Mouse (Mus musculus): ENCODE results near the gene Ppp6r2. TPM values are rescaled to one million over a fixed set of nuclear protein-coding genes. Genes with fewer than 3 reads are reported as not detected.

The Ppp6r2 gene
- polyA plus RNA-seq, 1 experiment from 2014 or later: 26.9 TPM

DNA sequence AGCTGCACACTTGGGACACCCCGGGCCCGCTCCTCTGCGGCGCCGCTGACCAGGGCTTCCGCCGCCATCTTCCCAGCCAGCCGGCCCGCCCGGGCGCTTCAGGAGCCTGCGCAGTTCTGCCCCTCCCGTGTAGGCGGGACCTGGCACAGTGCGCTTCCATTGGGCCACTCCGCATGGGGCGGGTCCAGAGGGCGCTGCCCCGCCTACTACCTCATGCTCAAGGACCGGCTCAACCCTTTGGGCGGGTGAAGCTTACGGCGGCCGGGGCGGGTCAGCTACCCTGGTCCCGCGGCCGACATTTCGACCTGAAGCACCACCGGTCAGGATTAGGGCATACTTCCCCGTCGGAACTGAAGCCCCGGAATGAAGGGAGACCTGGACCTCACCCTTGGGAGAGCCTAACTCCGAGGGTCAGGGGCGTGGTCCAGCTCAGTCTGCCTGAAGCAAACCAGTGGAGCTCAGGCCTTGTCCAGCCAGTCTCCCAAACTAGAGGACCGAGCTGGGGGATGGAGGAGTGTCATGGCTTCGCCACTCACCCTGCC, 103.9 kb downstream of the Ppp6r2 start, which contains the start of gene Sbf1:
TSS of gene Sbf1 (minus strand) at position 122 of the 542 bp plus-strand sequence.
- no peaks in the 10 kb centered on the region for H3K27me3 ChIP-seq (replicated peaks; ENCODE audit: control insufficient read depth, insufficient read depth, low read length)
- H3K4me2 ChIP-seq (ENCODE audit: low read length): peak within 1 kb of the TSS; percentile 84
- H3K9ac ChIP-seq (ENCODE audit: low read length): peak within 1 kb of the TSS; percentile 83
- H3K27ac ChIP-seq (ENCODE audit: low read depth): no peak within 1 kb of the TSS
- H3K9me3 ChIP-seq (ENCODE audit: control insufficient read depth, low read length): no peaks in the 10 kb centered on the region
- peaks cover 16% of the 10 kb centered on the region for H3K4me1 ChIP-seq (replicated peaks; ENCODE audit: control insufficient read depth, insufficient read depth, low read length)
- H3K4me3 ChIP-seq (ENCODE audit: low read depth, low read length): peak within 1 kb of the TSS; percentile 98
- ATAC-seq (replicated peaks; ENCODE audit: low FRiP score, low TSS enrichment, low read depth) (peak; percentile 100), DNase-seq (ENCODE audit: low spot score) (peak; percentile 92)
- no peaks in the 10 kb centered on the region for H3K36me3 ChIP-seq (ENCODE audit: control insufficient read depth, insufficient read depth, low read length)
- WGBS: 1% methylated on average over 37 of the region's 37 CpGs

DNA sequence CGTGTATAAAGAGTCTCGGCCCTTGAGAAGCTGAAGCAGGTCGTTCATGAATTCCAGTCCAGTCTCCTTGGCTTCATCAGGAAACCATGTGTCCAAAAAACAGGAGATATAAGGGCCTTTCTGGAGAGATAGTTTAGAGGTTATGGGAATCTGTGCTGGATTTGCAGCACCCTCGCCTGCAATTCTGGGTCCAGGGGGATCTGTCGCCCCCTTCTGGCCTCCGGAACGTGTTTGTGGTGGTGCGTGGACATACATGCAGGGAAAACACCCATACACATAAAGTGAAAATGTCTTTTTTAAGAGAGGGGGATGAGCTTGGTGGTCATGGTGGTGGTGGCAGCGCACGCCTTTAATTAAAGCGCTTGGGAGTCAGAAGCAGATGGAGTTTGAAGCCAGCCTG, 104.8 kb downstream of the Ppp6r2 start:
- no peak overlapping the region for H3K9ac ChIP-seq (ENCODE audit: low read length)
- H3K4me1 ChIP-seq (replicated peaks; ENCODE audit: control insufficient read depth, insufficient read depth, low read length): peaks cover 16% of the 10 kb centered on the region
- no peaks in the 10 kb centered on the region for H3K9me3 ChIP-seq (ENCODE audit: control insufficient read depth, low read length)
- no peak overlapping the region for H3K4me2 ChIP-seq (ENCODE audit: low read length)
- ATAC-seq (replicated peaks; ENCODE audit: low FRiP score, low TSS enrichment, low read depth): no peak
- H3K4me3 ChIP-seq (ENCODE audit: low read depth, low read length): no peak overlapping the region
- H3K27me3 ChIP-seq (replicated peaks; ENCODE audit: control insufficient read depth, insufficient read depth, low read length): no peaks in the 10 kb centered on the region
- no peak overlapping the region for H3K27ac ChIP-seq (ENCODE audit: low read depth)
- no peaks in the 10 kb centered on the region for H3K36me3 ChIP-seq (ENCODE audit: control insufficient read depth, insufficient read depth, low read length)
- WGBS: 68% methylated on average over 11 of the region's 11 CpGs
- no peak for DNase-seq (ENCODE audit: low spot score)

DNA sequence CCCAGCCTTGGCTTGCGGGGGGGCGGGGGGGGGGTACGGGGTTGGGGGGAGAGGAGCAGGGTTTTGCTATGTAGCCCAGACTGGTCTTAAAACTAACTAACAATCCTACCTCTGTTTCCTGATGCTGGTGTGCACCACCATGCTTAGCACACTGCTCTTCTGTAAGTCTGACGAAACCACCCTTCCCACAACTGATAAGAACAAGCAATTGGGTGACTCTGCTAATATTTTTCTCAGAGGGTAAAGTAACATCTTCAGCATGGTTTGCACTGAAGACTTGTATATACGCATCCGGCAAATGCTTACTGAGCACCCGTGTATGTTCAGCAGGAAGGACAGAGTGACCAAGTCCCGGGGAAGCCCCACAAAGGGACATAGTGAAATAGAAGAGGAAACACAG, 109.9 kb downstream of the Ppp6r2 start:
- ATAC-seq (replicated peaks; ENCODE audit: low FRiP score, low TSS enrichment, low read depth) (no peak), DNase-seq (ENCODE audit: low spot score) (no peak)
- Histone ChIP-seq H3K4me1 (replicated peaks; ENCODE audit: control insufficient read depth, insufficient read depth, low read length) (no peaks in the 10 kb centered on the region), H3K9me3 (ENCODE audit: control insufficient read depth, low read length) (no peaks in the 10 kb centered on the region), H3K36me3 (ENCODE audit: control insufficient read depth, insufficient read depth, low read length) (no peaks in the 10 kb centered on the region), H3K27me3 (replicated peaks; ENCODE audit: control insufficient read depth, insufficient read depth, low read length) (0 out of 2 replicates have a peak, but pooled peaks cover 13% of the 10 kb centered on the region), H3K4me3 (ENCODE audit: low read depth, low read length) (no peak overlapping the region), H3K4me2 (ENCODE audit: low read length) (no peak overlapping the region), H3K27ac (ENCODE audit: low read depth) (no peak overlapping the region), H3K9ac (ENCODE audit: low read length) (no peak overlapping the region)
- 74% methylated on average over 8 of the region's 8 CpGs for WGBS

DNA sequence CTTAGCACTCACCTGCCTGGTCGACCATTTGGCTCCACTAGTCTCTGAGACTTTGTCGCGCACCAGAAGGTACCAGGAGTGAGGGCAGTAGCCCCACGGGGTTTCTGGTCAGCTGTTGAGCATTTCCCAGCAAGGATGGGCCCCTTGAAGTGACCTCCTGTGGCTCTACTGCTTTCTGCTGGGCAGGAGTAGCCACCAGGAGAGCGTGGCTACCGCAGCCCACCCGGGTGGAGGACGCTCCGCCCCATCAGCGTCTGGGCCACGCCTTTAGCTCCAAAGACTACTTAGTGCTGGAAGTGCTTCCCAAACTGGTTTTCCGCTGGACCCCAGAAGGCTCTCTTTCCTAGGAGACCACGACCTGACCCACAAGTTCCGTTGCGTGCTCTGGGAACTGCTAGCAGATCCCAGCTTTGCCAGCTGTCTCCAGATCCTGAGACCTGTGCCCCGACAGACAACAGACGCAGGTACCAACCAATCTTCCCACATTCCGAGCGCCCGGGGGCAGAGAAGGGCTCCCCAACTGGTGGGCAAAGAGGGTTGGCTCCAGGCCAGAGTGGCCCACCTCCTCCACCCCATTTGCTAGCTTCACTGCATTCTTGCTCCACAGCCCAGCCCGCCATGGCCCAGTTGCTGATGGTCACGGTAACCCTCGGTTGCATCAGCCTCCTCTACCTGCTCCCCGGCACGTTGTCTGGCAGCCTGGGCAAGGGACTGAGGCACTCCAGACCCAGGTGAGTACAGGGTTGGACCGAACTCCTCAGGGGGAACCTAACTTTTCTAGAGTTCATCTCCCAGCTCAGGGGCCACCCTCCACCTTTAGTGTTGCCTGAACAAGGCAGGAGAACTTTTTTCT, 111.5 kb downstream of the Ppp6r2 start, which contains the start of gene Adm2:
TSS of gene Adm2 (plus strand) at position 51 of the 853 bp plus-strand sequence.
- Histone ChIP-seq H3K27ac (ENCODE audit: low read depth) (no peak within 1 kb of the TSS), H3K27me3 (replicated peaks; ENCODE audit: control insufficient read depth, insufficient read depth, low read length) (0 out of 2 replicates have a peak, but pooled peaks cover 13% of the 10 kb centered on the region), H3K4me3 (ENCODE audit: low read depth, low read length) (peak within 1 kb of the TSS; percentile 17), H3K4me1 (replicated peaks; ENCODE audit: control insufficient read depth, insufficient read depth, low read length) (no peaks in the 10 kb centered on the region), H3K4me2 (ENCODE audit: low read length) (peak within 1 kb of the TSS; percentile 48), H3K9me3 (ENCODE audit: control insufficient read depth, low read length) (no peaks in the 10 kb centered on the region), H3K9ac (ENCODE audit: low read length) (peak within 1 kb of the TSS; percentile 13; the same call in 1 of the 2 replicates), H3K36me3 (ENCODE audit: control insufficient read depth, insufficient read depth, low read length) (no peaks in the 10 kb centered on the region)
- peak; percentile 55 for DNase-seq (ENCODE audit: low spot score)
- no peak for ATAC-seq (replicated peaks; ENCODE audit: low FRiP score, low TSS enrichment, low read depth)
- 8% methylated on average over 26 of the region's 26 CpGs for WGBS

DNA sequence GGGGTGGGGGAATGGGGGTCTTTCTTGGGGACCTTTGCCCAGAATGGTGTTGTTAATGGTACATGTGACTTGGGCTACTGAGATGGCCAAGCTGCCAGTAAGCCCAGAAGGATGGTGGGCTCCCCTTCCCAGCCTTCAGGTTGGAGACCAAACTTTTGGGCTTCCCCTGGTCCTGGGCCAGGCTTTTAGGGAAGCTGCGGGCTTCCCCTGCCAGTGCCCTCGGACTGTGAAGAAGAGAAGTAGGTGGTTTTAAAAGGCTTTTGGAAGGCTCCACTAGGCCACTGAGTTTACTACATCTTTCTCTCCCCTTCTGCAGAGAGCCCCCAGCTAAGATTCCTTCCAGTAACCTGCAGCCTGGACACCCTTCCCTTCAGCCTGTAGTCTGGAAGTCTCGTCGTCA, 112.3 kb downstream of the Ppp6r2 start:
- no peak overlapping the region for H3K4me3 ChIP-seq (ENCODE audit: low read depth, low read length)
- H3K4me2 ChIP-seq (ENCODE audit: low read length): no peak overlapping the region

DNA sequence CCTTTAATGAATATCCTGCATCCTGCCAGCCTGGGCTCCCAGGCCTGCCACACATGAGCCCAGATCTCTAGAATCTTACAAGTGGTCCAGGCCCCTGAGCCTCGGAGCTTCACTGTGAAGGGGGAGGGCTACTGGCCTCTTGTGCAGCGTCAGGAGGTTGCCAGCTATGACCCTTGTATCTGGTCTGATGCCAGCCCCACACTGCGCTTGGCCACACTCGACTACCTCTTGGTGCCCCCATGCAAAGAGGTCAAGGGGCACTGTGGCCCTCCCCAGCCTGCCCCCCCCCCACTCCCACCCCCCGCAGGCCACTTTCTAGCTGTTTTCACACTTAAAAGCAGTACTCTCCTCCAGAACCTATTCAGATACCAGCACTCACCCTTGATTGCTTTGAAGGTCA, 115.1 kb downstream of the Ppp6r2 start:
- Histone ChIP-seq H3K27ac (ENCODE audit: low read depth) (no peak overlapping the region), H3K9ac (ENCODE audit: low read length) (no peak overlapping the region), H3K4me1 (replicated peaks; ENCODE audit: control insufficient read depth, insufficient read depth, low read length) (no peaks in the 10 kb centered on the region), H3K9me3 (ENCODE audit: control insufficient read depth, low read length) (no peaks in the 10 kb centered on the region), H3K4me3 (ENCODE audit: low read depth, low read length) (no peak overlapping the region), H3K4me2 (ENCODE audit: low read length) (no peak overlapping the region), H3K27me3 (replicated peaks; ENCODE audit: control insufficient read depth, insufficient read depth, low read length) (0 out of 2 replicates have a peak, but pooled peaks cover 13% of the 10 kb centered on the region), H3K36me3 (ENCODE audit: control insufficient read depth, insufficient read depth, low read length) (no peaks in the 10 kb centered on the region)
- ATAC-seq (replicated peaks; ENCODE audit: low FRiP score, low TSS enrichment, low read depth): no peak
- DNase-seq (ENCODE audit: low spot score): no peak
- 53% methylated on average over 5 of the region's 5 CpGs for WGBS

More for the DNA sequence above, 112.3 kb downstream of the Ppp6r2 start:
- DNase-seq (ENCODE audit: low spot score): no peak
- no peak overlapping the region for H3K27ac ChIP-seq (ENCODE audit: low read depth)
- 80% methylated on average over 4 of the region's 4 CpGs for WGBS
- H3K27me3 ChIP-seq (replicated peaks; ENCODE audit: control insufficient read depth, insufficient read depth, low read length): 0 out of 2 replicates have a peak, but pooled peaks cover 13% of the 10 kb centered on the region
- no peaks in the 10 kb centered on the region for H3K9me3 ChIP-seq (ENCODE audit: control insufficient read depth, low read length)
- no peak overlapping the region for H3K9ac ChIP-seq (ENCODE audit: low read length)
- H3K36me3 ChIP-seq (ENCODE audit: control insufficient read depth, insufficient read depth, low read length): no peaks in the 10 kb centered on the region
- no peak for ATAC-seq (replicated peaks; ENCODE audit: low FRiP score, low TSS enrichment, low read depth)
- no peaks in the 10 kb centered on the region for H3K4me1 ChIP-seq (replicated peaks; ENCODE audit: control insufficient read depth, insufficient read depth, low read length)

DNA sequence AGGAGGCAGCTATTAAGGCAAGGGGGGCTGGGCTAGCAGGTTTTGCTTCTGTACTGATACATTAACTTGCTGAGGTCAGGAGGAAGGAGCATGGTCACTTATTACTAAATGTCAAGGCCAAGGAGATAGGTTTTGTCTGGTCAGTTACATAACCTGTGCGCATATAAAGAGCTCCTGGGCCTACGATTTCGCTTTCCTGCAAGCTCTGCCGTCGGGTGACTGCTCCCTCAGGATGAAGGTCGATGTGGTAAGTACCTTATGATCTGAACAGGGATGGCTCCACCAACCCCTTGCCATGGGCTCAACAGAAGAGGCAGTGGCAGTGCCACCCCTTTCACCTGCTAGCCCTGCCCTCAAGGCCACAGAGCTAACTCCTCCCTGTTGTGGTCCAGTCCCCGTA, 122.9 kb downstream of the Ppp6r2 start, which contains the start of gene Miox:
TSS of gene Miox (plus strand) at position 128 of the 400 bp plus-strand sequence.
- no peak for ATAC-seq (replicated peaks; ENCODE audit: low FRiP score, low TSS enrichment, low read depth)
- 88% methylated on average over 7 of the region's 7 CpGs for WGBS

DNA sequence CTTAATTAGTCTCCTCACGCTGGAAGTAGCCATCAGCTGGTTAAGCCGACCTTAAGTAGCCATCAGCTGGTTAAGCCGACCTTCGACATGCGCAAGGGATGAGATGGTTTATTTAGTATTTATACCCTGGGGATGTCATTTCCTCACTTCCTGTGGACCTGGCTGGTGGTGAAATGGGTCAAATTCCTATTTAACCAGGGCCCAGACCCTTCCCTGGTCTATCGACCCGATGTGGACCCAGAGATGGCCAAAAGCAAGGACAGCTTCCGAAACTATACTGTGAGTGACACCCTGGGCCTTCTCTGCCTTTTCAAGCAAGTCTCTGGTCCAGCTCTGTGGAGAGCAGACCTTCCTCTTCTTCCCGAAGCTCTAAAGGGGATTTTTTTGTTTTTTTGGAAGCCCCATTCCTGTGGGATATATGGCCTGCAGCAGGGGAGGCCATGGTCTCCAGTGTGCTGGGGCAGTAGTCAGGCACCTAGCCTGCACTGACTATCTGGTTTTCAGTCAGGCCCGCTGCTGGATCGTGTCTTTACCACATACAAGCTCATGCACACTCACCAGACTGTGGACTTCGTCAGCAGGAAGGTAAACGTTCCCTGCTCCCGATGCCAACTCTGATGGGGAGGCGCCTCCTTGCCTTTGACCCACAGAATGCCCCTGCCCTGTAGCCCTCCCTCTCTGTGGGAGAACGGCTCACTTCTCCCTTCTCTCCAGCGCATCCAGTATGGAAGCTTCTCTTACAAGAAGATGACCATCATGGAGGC, 123.6 kb downstream of the Ppp6r2 start:
- Histone ChIP-seq H3K4me2 (ENCODE audit: low read length) (no peak overlapping the region), H3K27ac (ENCODE audit: low read depth) (no peak overlapping the region), H3K4me1 (replicated peaks; ENCODE audit: control insufficient read depth, insufficient read depth, low read length) (no peaks in the 10 kb centered on the region), H3K9me3 (ENCODE audit: control insufficient read depth, low read length) (no peaks in the 10 kb centered on the region), H3K9ac (ENCODE audit: low read length) (no peak overlapping the region), H3K4me3 (ENCODE audit: low read depth, low read length) (no peak overlapping the region), H3K36me3 (ENCODE audit: control insufficient read depth, insufficient read depth, low read length) (no peaks in the 10 kb centered on the region), H3K27me3 (replicated peaks; ENCODE audit: control insufficient read depth, insufficient read depth, low read length) (no peaks in the 10 kb centered on the region)
- no peak for ATAC-seq (replicated peaks; ENCODE audit: low FRiP score, low TSS enrichment, low read depth)
- DNase-seq (ENCODE audit: low spot score): no peak
- 79% methylated on average over 17 of the region's 17 CpGs for WGBS

More for the DNA sequence above, 122.9 kb downstream of the Ppp6r2 start, which contains the start of gene Miox:
- H3K9ac ChIP-seq (ENCODE audit: low read length): no peak within 1 kb of the TSS
- no peaks in the 10 kb centered on the region for H3K36me3 ChIP-seq (ENCODE audit: control insufficient read depth, insufficient read depth, low read length)
- no peak within 1 kb of the TSS for H3K4me2 ChIP-seq (ENCODE audit: low read length)
- H3K27ac ChIP-seq (ENCODE audit: low read depth): no peak within 1 kb of the TSS
- H3K4me1 ChIP-seq (replicated peaks; ENCODE audit: control insufficient read depth, insufficient read depth, low read length): no peaks in the 10 kb centered on the region
- DNase-seq (ENCODE audit: low spot score): no peak
- H3K9me3 ChIP-seq (ENCODE audit: control insufficient read depth, low read length): no peaks in the 10 kb centered on the region
- H3K4me3 ChIP-seq (ENCODE audit: low read depth, low read length): no peak within 1 kb of the TSS
- no peaks in the 10 kb centered on the region for H3K27me3 ChIP-seq (replicated peaks; ENCODE audit: control insufficient read depth, insufficient read depth, low read length)
